Mouse (Mus musculus) liver, postnatal 0 days (tissue): ENCODE data around the gene Golm1.

Experiments used
- CTCF ChIP-seq: sonication (generic); IDR thresholded peaks from 2 replicates; pipeline ENCODE4 v1.5.1; 2016; ENCODE audit warnings: antibody characterized with exemption, low read depth
- EP300 ChIP-seq: IDR thresholded peaks from 2 replicates; pipeline ENCODE4 v1.6.1; 2016; ENCODE audit warnings: antibody characterized with exemption, low read depth, mild to moderate bottlenecking

GRCm38 (mm10) chr13:59671521-59671920 is 4.1 kb downstream of the Golm1 start:
- TF ChIP-seq CTCF, result no peak
- TF ChIP-seq EP300, result no peak
